Mouse (Mus musculus): ENCODE measurements around the gene Plch2.

- TF ChIP-seq CTCF (IDR thresholded peaks at IDR 0.05; ENCODE audit: borderline replicate concordance, insufficient read depth, low read depth, low read length) (no peak), POLR2A (IDR thresholded peaks at IDR 0.05; ENCODE audit: borderline replicate concordance, insufficient read depth, low read length) (no peak)
These were observed 35.8 kb downstream of the Plch2 start for GRCm38 (mm10) chr4:155020813-155021212.
